Mouse (Mus musculus) limb, embryonic 12.5 days (tissue): ENCODE measurements around the gene Atp6v1c2. TPM values are rescaled to one million over a fixed set of nuclear protein-coding genes. Genes with fewer than 3 reads are reported as not detected.

Experiments
- ATAC-seq: fragments of 200-750 bp; cut with Nextera tagmentation; 2 replicates; pipeline ENCODE4 v1.8.0; 2017; ENCODE audit warnings: low read depth, moderate TSS enrichment; ENCODE audit not compliant: insufficient number of reproducible peaks, insufficient read depth, low FRiP score, low TSS enrichment
- H3K27ac ChIP-seq: fragments of 300-500 bp; sonication (generic); 2 replicates; pipeline ENCODE4 v1.5.1; 2016; ENCODE audit warnings: mild to moderate bottlenecking, moderate library complexity
- H3K27me3 ChIP-seq: fragments of 300-500 bp; sonication (generic); 2 replicates; pipeline ENCODE4 v1.6.1; 2016; ENCODE audit warnings: mild to moderate bottlenecking, moderate library complexity
- H3K36me3 ChIP-seq: fragments of 300-500 bp; sonication (generic); 2 replicates; pipeline ENCODE4 v1.6.1; 2016; ENCODE audit warnings: mild to moderate bottlenecking, moderate library complexity
- H3K4me1 ChIP-seq: fragments of 300-500 bp; sonication (generic); replicated peaks from 2 replicates; pipeline ENCODE4 v1.6.1; 2016
- H3K4me2 ChIP-seq: fragments of 300-500 bp; sonication (generic); 2 replicates; pipeline ENCODE4 v1.6.1; 2016; ENCODE audit warnings: mild to moderate bottlenecking, moderate library complexity
- H3K4me3 ChIP-seq: fragments of 300-500 bp; sonication (generic); replicated peaks from 2 replicates; pipeline ENCODE4 v1.5.1; 2016; ENCODE audit warnings: mild to moderate bottlenecking
- H3K9ac ChIP-seq: fragments of 300-500 bp; sonication (generic); replicated peaks from 2 replicates; pipeline ENCODE4 v1.6.1; 2016; ENCODE audit warnings: mild to moderate bottlenecking, moderate library complexity
- H3K9me3 ChIP-seq: fragments of 300-500 bp; sonication (generic); 2 replicates; pipeline ENCODE4 v1.6.1; 2016; ENCODE audit warnings: mild to moderate bottlenecking, moderate library complexity
- WGBS: fragments of 180-500 bp; shearing (Covaris S2); methylation state at CpG from one replicate; pipeline ENCODE4 v1.1.7; 2016; 5-methylcytosine and 5-hydroxymethylcytosine counted together
- polyA plus RNA-seq: library from polyadenylated mRNA; unstranded; fragments of >200 nt; fragmentation: Nextera tagmentation; extraction: Ambion mirVana; gene quantifications from 2 replicates; pipeline ENCODE4 v1.2.1, GENCODE M21; 2016

Atp6v1c2 gene
- polyA plus RNA-seq, result 0.16 and 0.17 TPM in 2 replicates

DNA sequence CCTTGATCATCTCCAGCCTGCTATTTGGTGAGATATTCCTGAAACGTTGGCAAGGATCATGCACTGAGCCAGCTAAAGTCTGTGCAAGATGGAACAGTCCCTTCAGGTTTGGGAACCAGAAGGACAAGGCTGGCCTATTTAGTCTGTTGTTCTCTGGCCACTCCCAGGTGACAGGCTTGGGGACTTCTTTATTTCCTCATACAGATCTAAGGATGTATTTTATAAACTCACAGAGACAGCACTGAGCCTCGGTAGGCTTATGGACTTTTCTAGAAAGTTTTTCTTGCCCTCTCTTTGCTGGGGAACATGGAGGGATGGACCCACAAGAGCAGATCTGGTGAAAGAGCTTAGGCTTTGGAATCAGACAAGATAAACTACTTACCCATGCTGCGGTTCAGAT is at the start of gene Atp6v1c2:
Gene Atp6v1c2, minus strand, starts transcription at position 101 of the 400 bp plus-strand sequence.
- ATAC-seq, result no peak
- Histone ChIP-seq H3K4me2 (no peak within 1 kb of the TSS), H3K4me1 (peaks cover 10% of the 10 kb centered on the region), H3K9me3 (no peaks in the 10 kb centered on the region), H3K9ac (no peak within 1 kb of the TSS), H3K36me3 (no peaks in the 10 kb centered on the region), H3K27ac (no peak within 1 kb of the TSS), H3K27me3 (peaks cover 35% of the 10 kb centered on the region), H3K4me3 (no peak within 1 kb of the TSS)
- WGBS, result 75% methylated on average over 3 of the region's 3 CpGs

DNA sequence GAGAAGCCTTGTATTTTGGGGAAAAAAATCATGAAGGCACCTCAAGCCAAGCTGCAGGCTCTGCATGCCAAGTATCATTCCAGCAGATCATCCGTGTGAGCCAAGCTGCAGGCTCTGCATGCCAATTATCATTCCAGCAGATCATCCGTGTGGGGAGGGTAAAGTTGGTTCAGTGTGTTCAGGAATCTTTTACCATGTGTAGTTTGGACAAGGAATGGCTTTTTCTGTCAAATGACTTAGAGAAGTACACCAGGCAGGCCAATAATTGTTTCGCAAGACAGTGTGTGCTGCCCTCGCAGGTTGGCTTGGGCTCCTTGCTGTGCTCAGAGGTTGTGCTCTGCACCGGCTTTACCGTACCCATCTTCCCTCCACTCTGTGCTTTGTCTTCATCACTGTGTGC is 47.4 kb upstream of the Atp6v1c2 start:
- H3K9ac ChIP-seq, result no peak overlapping the region
- no peaks in the 10 kb centered on the region for H3K4me1 ChIP-seq
- H3K4me3 ChIP-seq, result no peak overlapping the region
- H3K27ac ChIP-seq, result no peak overlapping the region
- peaks cover 91% of the 10 kb centered on the region for H3K36me3 ChIP-seq
- H3K9me3 ChIP-seq, result no peaks in the 10 kb centered on the region
- H3K4me2 ChIP-seq, result no peak overlapping the region
- no peak for ATAC-seq
- H3K27me3 ChIP-seq, result no peaks in the 10 kb centered on the region
- 92% methylated on average over 6 of the region's 6 CpGs for WGBS

DNA sequence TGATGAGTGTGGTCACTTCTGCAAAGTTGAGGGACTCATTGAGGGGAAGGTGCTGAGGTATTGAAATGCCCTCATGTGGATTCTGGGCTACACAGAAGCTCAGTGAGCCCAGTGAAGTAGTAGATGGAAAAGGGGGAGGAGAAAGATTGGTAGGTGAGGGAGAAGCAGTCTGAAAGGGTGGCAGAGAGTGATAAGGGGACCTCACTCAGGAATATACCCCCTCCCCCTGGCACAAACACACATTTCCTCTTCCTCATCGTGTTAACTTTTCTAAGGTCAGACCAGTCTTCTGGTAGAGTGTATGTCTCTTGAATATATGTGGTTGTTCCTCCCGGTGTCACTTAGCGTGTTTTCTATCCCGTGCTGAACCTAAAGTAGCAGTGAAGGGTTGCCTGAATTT is 46.1 kb upstream of the Atp6v1c2 start:
- 98% methylated on average over 4 of the region's 4 CpGs for WGBS
- no peak overlapping the region for H3K9ac ChIP-seq
- no peaks in the 10 kb centered on the region for H3K4me1 ChIP-seq
- peaks cover 87% of the 10 kb centered on the region for H3K36me3 ChIP-seq
- no peak overlapping the region for H3K4me2 ChIP-seq
- H3K27me3 ChIP-seq, result no peaks in the 10 kb centered on the region
- ATAC-seq, result no peak
- no peaks in the 10 kb centered on the region for H3K9me3 ChIP-seq
- H3K27ac ChIP-seq, result no peak overlapping the region
- no peak overlapping the region for H3K4me3 ChIP-seq

DNA sequence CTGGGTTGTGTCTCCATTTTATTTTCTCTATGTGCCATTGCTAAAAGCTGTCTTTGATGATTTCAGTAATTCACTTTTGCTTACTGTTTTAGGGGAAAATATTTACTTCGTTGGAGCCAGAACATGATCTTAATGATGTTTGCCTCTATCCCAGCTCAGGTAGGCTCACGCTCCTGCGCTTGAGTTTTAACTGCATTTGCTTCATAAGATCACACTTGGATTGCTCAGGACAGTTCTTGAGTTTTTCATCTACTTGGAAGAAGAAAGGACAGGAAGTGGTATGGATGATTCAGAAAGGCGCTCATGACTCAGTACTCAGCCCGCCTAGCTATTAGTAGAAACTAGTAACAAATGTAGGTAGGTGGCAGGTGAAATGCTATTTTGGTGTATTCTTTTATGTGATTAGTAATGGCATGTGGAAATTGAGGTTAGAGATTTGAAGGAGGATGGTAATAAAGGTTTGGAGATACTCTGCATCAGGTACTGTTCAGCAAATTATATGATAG is 44.4 kb upstream of the Atp6v1c2 start:
- H3K4me3 ChIP-seq, result no peak overlapping the region
- H3K27me3 ChIP-seq, result no peaks in the 10 kb centered on the region
- H3K4me1 ChIP-seq, result no peaks in the 10 kb centered on the region
- H3K9ac ChIP-seq, result no peak overlapping the region
- no peak for ATAC-seq
- 93% methylated on average over 5 of the region's 5 CpGs for WGBS
- no peak overlapping the region for H3K27ac ChIP-seq
- H3K9me3 ChIP-seq, result no peaks in the 10 kb centered on the region
- H3K36me3 ChIP-seq, result peaks cover 88% of the 10 kb centered on the region
- no peak overlapping the region for H3K4me2 ChIP-seq

DNA sequence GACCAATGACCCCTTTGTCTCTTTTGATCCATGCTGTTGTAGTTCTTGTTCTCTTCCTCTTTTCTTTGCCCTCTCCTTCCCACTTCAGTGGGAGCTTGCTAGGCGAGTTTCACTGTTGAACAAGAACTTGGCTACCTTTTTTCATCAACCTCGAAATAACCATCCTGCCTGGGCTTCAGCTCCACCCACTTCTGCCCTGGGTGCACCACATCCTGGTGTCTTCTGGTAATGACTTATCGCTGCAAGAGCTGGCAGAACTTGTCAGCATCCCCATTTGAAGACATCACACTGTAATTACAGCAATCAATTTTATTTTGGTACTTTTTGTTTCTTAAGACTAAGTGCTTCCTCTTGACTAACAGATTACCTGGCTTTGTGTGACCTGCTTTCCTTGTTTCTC is 43.5 kb upstream of the Atp6v1c2 start:
- WGBS, result 85% methylated on average over 3 of the region's 3 CpGs
- peaks cover 92% of the 10 kb centered on the region for H3K36me3 ChIP-seq
- no peak for ATAC-seq

DNA sequence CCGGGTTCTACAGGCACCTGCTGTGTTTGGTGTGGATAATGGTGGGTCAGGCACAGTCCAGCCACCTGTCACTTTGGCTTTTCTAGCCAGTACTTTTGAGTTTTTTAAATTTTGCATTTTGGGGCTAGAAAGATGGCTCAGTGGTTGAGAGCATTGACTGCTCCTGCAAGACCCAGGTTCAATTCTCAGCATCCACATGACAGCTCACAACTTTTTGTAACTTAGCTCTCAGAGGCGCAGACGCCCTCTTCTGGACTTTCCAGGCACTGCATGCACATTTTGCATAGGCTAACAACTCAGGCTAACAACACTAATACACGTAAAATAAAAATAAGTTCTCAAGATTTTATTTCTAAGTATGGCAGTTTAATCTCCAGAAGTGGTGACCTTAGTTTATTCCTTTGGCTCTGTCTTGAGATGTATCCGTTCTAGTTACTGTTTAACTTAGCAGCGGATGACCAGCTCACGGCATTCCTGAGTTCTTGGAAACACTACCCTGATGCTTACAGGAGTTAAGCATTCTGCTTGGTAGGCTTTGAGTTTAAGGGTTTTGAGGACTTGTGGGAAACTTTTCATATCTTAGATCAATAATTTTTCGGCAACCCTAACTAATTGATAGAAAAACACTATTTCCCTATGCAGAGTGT is 42.6 kb upstream of the Atp6v1c2 start:
- Histone ChIP-seq H3K27me3 (no peaks in the 10 kb centered on the region), H3K9me3 (no peaks in the 10 kb centered on the region), H3K4me3 (no peak overlapping the region), H3K4me1 (no peaks in the 10 kb centered on the region), H3K9ac (no peak overlapping the region), H3K27ac (no peak overlapping the region), H3K36me3 (peaks cover 91% of the 10 kb centered on the region), H3K4me2 (no peak overlapping the region)
- 88% methylated on average over 8 of the region's 8 CpGs for WGBS
- no peak for ATAC-seq

More for the DNA sequence above, 43.5 kb upstream of the Atp6v1c2 start:
- H3K4me1 ChIP-seq, result no peaks in the 10 kb centered on the region
- no peak overlapping the region for H3K9ac ChIP-seq
- H3K4me3 ChIP-seq, result no peak overlapping the region
- H3K9me3 ChIP-seq, result no peaks in the 10 kb centered on the region
- H3K27ac ChIP-seq, result no peak overlapping the region
- no peaks in the 10 kb centered on the region for H3K27me3 ChIP-seq
- no peak overlapping the region for H3K4me2 ChIP-seq

DNA sequence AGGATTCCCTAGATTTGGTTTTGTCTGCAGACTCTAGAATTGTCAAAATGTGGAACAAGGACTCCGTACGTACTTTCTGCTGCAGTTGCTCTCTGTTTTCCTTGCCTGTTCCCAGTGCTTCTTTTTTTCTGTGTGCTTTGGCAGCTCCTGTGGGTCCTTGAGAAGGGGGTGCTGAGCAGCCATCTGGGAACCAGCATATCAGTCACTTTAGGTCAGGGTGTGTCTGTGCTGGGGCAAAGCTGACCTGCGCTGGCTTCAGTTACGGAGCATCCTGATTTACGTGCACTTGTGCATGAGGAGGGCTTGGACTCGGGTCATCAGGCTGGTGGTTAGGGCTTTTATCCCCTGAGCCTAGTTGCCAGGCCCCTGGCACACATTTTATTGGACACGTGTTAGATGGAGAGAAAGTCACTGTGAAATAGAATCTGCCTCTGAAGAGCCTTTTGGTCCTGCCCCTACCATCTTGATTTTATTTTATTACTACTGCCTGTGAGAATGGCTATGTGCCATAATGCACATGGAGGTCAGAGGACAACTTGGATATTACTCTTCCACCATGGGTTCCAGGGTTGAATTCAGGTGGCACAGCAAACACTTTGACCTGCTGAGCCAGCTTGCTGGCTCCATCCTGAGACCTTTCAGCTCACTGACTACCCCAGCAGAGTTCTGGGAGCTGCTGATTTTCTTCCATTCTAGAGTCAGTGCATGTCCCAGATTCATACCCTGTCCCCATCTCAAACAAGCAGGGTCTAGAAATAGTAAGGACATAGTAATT is 40.6 kb upstream of the Atp6v1c2 start:
- Histone ChIP-seq H3K4me2 (no peak overlapping the region), H3K9ac (no peak overlapping the region), H3K4me1 (no peaks in the 10 kb centered on the region), H3K27ac (no peak overlapping the region), H3K4me3 (no peak overlapping the region), H3K9me3 (no peaks in the 10 kb centered on the region), H3K36me3 (peaks cover 85% of the 10 kb centered on the region), H3K27me3 (no peaks in the 10 kb centered on the region)
- 92% methylated on average over 7 of the region's 7 CpGs for WGBS
- ATAC-seq, result no peak

DNA sequence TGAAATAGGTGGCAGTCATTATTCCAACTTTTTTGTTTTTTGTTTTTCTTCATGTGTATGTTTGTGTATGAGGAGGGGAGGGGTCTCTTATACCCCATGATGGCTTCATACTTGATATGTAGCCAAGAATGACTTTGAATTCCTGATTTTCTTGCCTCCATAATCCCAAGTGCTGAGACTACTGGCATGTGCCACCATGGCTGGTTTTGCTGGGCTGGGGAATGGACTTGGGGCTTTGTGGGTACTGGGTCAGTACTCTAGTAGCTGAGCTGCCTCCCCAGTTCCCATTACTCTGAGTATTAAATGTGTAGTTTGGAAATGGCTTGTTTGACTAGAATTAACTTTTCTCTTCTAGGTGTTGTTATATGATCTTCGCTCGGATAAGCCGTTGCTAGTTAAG is 40.0 kb upstream of the Atp6v1c2 start:
- no peak for ATAC-seq
- 90% methylated on average over 3 of the region's 3 CpGs for WGBS

DNA sequence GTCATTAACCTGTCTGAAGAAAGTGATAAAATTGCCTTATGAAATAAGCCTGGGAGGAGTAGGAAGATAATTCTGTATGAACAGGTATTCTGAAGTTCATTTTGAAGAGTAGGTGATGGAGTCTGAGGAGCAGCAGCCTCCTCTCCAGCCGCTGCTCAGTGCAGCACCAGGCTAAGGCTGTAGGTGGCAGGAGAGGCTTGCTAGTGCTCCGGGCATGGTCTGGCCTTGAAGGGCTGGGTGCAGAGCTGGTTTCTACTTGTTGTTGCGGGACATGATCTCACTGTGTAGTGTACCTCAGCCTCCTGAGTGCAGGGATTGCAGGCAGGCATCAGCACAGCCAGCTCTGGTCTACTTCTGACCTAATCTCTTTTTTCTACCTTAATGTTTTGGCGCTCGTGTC is 37.8 kb upstream of the Atp6v1c2 start:
- WGBS, result 72% methylated on average over 5 of the region's 5 CpGs
- H3K27me3 ChIP-seq, result no peaks in the 10 kb centered on the region
- H3K4me2 ChIP-seq, result no peak overlapping the region
- no peak overlapping the region for H3K27ac ChIP-seq
- no peak overlapping the region for H3K4me3 ChIP-seq
- no peaks in the 10 kb centered on the region for H3K9me3 ChIP-seq
- no peak overlapping the region for H3K9ac ChIP-seq
- H3K36me3 ChIP-seq, result peaks cover 86% of the 10 kb centered on the region
- ATAC-seq, result no peak
- H3K4me1 ChIP-seq, result no peaks in the 10 kb centered on the region

More for the DNA sequence above, 40.0 kb upstream of the Atp6v1c2 start:
- peaks cover 85% of the 10 kb centered on the region for H3K36me3 ChIP-seq
- H3K27ac ChIP-seq, result no peak overlapping the region
- H3K4me2 ChIP-seq, result no peak overlapping the region
- no peaks in the 10 kb centered on the region for H3K4me1 ChIP-seq
- H3K9me3 ChIP-seq, result no peaks in the 10 kb centered on the region
- no peak overlapping the region for H3K4me3 ChIP-seq
- no peak overlapping the region for H3K9ac ChIP-seq
- no peaks in the 10 kb centered on the region for H3K27me3 ChIP-seq

DNA sequence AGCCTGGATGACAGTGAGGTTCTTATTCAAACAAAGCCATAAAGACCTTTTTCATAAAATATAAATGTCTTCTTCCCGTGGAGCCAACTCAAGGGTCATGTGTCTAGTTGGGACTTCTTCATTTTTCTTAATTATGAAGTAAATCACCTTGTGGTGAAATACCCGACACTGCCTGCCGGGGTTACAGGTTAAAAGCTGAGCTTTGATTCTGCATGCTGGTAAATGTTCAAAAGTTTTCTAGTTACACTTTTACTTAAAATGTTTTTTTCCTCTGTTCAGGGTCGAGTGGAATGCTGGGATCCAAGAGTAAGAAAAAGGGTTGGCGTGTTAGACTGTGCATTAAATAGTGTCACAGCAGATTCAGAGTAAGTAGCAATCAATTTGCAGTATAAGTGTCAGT is 33.2 kb upstream of the Atp6v1c2 start:
- 88% methylated on average over 5 of the region's 5 CpGs for WGBS
- no peak overlapping the region for H3K4me3 ChIP-seq
- no peaks in the 10 kb centered on the region for H3K27me3 ChIP-seq
- H3K36me3 ChIP-seq, result peaks cover 91% of the 10 kb centered on the region
- H3K9me3 ChIP-seq, result no peaks in the 10 kb centered on the region
- no peak overlapping the region for H3K4me2 ChIP-seq
- no peak for ATAC-seq
- H3K27ac ChIP-seq, result no peak overlapping the region
- H3K9ac ChIP-seq, result no peak overlapping the region
- H3K4me1 ChIP-seq, result no peaks in the 10 kb centered on the region

DNA sequence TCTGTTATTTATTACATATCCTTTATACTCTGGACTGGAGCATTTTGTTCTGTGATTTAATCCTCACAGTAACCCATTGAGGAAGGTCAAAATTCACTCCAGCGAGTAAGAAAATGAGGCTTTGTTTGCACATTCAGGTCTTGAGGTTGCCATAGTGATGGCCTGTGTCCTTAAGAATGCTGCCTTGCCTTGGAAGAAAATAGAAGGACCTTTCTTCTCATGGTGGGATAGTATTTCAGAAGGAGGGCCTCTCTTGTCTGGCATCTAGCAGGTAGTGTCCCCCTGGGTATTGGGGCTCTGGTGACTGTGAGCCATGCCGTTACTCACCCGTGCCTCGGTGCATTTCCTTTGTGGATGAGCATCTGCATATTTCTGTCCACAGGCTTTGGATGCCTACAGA is 31.5 kb upstream of the Atp6v1c2 start:
- no peak overlapping the region for H3K9ac ChIP-seq
- H3K4me2 ChIP-seq, result no peak overlapping the region
- WGBS, result 79% methylated on average over 4 of the region's 4 CpGs
- no peak overlapping the region for H3K4me3 ChIP-seq
- no peak overlapping the region for H3K27ac ChIP-seq
- no peaks in the 10 kb centered on the region for H3K9me3 ChIP-seq
- no peaks in the 10 kb centered on the region for H3K4me1 ChIP-seq
- peaks cover 88% of the 10 kb centered on the region for H3K36me3 ChIP-seq
- ATAC-seq, result no peak
- H3K27me3 ChIP-seq, result no peaks in the 10 kb centered on the region
